Mouse (Mus musculus): ENCODE data around the gene 4930404N11Rik.
A peak's percentile ranks its signal among the peaks of the same experiment; 100 is the strongest.

Gene 4930404N11Rik

GRCm38 (mm10) chr10:81327959-81328358, 37.7 kb downstream of the 4930404N11Rik start:
- DNase-seq = peak; percentile 57

GRCm38 (mm10) chr10:81326858-81327257, 38.8 kb downstream of the 4930404N11Rik start:
- peak; percentile 76 for DNase-seq

GRCm38 (mm10) chr10:81325781-81326180, 39.8 kb downstream of the 4930404N11Rik start:
- no peak for DNase-seq

- no peak for DNase-seq
Measured at GRCm38 (mm10) chr10:81325176-81325575, 40.4 kb downstream of the 4930404N11Rik start.

GRCm38 (mm10) chr10:81323791-81324530, 41.7 kb downstream of the 4930404N11Rik start:
- no peak for DNase-seq

GRCm38 (mm10) chr10:81323141-81323775, 42.4 kb downstream of the 4930404N11Rik start:
- no peak for DNase-seq

GRCm38 (mm10) chr10:81322444-81322843, 43.2 kb downstream of the 4930404N11Rik start:
- no peak for DNase-seq

- no peak for DNase-seq
Measured at GRCm38 (mm10) chr10:81321436-81321835, 44.2 kb downstream of the 4930404N11Rik start.

GRCm38 (mm10) chr10:81320550-81321347, 44.9 kb downstream of the 4930404N11Rik start, which contains the start of gene Cactin:
TSS of gene Cactin (plus strand) at chr10:81321103.
- peak; percentile 100 for DNase-seq

GRCm38 (mm10) chr10:81319741-81320549, 45.7 kb downstream of the 4930404N11Rik start:
- no peak for DNase-seq

GRCm38 (mm10) chr10:81319330-81319699, 46.3 kb downstream of the 4930404N11Rik start:
- peak; percentile 62 for DNase-seq

- DNase-seq = peak; percentile 62
Measured at GRCm38 (mm10) chr10:81318589-81319329, 46.9 kb downstream of the 4930404N11Rik start.

GRCm38 (mm10) chr10:81317273-81317672, 48.3 kb downstream of the 4930404N11Rik start:
- peak; percentile 90 for DNase-seq

- DNase-seq = peak; percentile 64
Measured at GRCm38 (mm10) chr10:81316338-81317060, 49.1 kb downstream of the 4930404N11Rik start.

GRCm38 (mm10) chr10:81315587-81315986, 50.0 kb downstream of the 4930404N11Rik start:
- DNase-seq = no peak

- no peak for DNase-seq
Measured at GRCm38 (mm10) chr10:81314201-81314600, 51.4 kb downstream of the 4930404N11Rik start.

GRCm38 (mm10) chr10:81313581-81313980, 52.0 kb downstream of the 4930404N11Rik start:
- no peak for DNase-seq
